Mouse (Mus musculus) stomach, embryonic 16.5 days (tissue): ENCODE data around the gene Ltbp3. TPM values are rescaled to one million over a fixed set of nuclear protein-coding genes. Genes with fewer than 3 reads are reported as not detected.

Experiments used
- ATAC-seq: fragments of 200-750 bp; cut with Nextera tagmentation; 2 replicates; pipeline ENCODE4 v1.8.0; 2017; ENCODE audit warnings: moderate number of reproducible peaks, moderate TSS enrichment; ENCODE audit not compliant: insufficient read depth, low FRiP score
- H3K27ac ChIP-seq: fragments of 300-500 bp; sonication (generic); 2 replicates; pipeline ENCODE4 v1.5.1; 2014; ENCODE audit warnings: low read length
- H3K27me3 ChIP-seq: fragments of 300-500 bp; sonication (generic); 2 replicates; pipeline ENCODE4 v1.6.1; 2014; ENCODE audit warnings: low read length, control low read depth, mixed read lengths; ENCODE audit not compliant: control insufficient read depth, insufficient read depth
- H3K36me3 ChIP-seq: fragments of 300-500 bp; sonication (generic); 2 replicates; pipeline ENCODE4 v1.6.1; 2014; ENCODE audit warnings: low read length; ENCODE audit not compliant: control insufficient read depth, insufficient read depth
- H3K4me1 ChIP-seq: fragments of 300-500 bp; sonication (generic); 2 replicates; pipeline ENCODE4 v1.6.1; 2014; ENCODE audit warnings: low read length, control low read depth, mixed read lengths; ENCODE audit not compliant: control insufficient read depth, insufficient read depth
- H3K4me2 ChIP-seq: fragments of 300-500 bp; sonication (generic); 2 replicates; pipeline ENCODE4 v1.6.1; 2014; ENCODE audit warnings: low read depth, low read length, mixed read lengths
- H3K4me3 ChIP-seq: fragments of 300-500 bp; sonication (generic); replicated peaks from 2 replicates; pipeline ENCODE4 v1.5.1; 2014; ENCODE audit warnings: mild to moderate bottlenecking, low read length
- H3K9ac ChIP-seq: fragments of 300-500 bp; sonication (generic); 2 replicates; pipeline ENCODE4 v1.6.1; 2014; ENCODE audit warnings: low read length
- H3K9me3 ChIP-seq: fragments of 300-500 bp; sonication (generic); replicated peaks from 2 replicates; pipeline ENCODE4 v1.6.1; 2016; ENCODE audit warnings: low read length, control low read depth; ENCODE audit not compliant: control insufficient read depth
- WGBS: fragments of 180-500 bp; shearing (Covaris S2); extraction: QIAGEN DNeasy Blood & Tissue Kit; methylation state at CpG from one replicate; pipeline ENCODE4 v1.1.7; 2014; 5-methylcytosine and 5-hydroxymethylcytosine counted together
- polyA plus RNA-seq: library from polyadenylated mRNA; unstranded; fragments of >200 nt; fragmentation: Nextera tagmentation; extraction: Ambion mirVana; gene quantifications from 2 replicates; pipeline ENCODE4 v1.2.1, GENCODE M21; 2015

Gene Ltbp3
- polyA plus RNA-seq, 1 experiment from 2014 or later: 24.6 TPM

- WGBS: 65% methylated on average over 7 of the region's 7 CpGs
- Histone ChIP-seq H3K9ac (no peak overlapping the region), H3K4me1 (no peaks in the 10 kb centered on the region), H3K4me2 (no peak overlapping the region), H3K36me3 (no peaks in the 10 kb centered on the region), H3K4me3 (no peak overlapping the region), H3K27ac (no peak overlapping the region), H3K9me3 (no peaks in the 10 kb centered on the region), H3K27me3 (no peaks in the 10 kb centered on the region)
- no peak for ATAC-seq
Measured at GRCm38 (mm10) chr19:5780203-5780602, 39.5 kb downstream of the Ltbp3 start.

DNA sequence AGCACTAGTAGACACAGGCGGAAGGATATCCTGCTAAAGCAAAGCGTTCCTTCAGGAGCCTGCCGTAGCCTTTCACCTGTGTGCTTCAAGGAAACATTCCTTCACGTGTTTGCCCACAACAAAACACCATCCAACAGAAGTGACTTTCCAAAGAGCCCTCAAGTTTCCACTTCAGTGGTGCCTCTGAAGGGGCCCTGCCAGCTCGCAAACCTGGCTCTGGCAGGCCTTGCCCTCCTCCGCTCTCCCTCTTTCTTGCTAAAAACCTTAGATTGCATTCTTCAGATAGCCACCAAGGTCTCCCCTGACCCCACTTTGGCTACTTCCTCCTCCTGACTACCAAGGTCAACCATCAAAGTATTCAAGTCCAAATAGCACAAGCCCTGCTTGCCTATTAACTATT lies 40.8 kb downstream of the Ltbp3 start:
- ATAC-seq: no peak
- Histone ChIP-seq H3K9ac (no peak overlapping the region), H3K9me3 (no peaks in the 10 kb centered on the region), H3K4me3 (no peak overlapping the region), H3K4me1 (no peaks in the 10 kb centered on the region), H3K36me3 (no peaks in the 10 kb centered on the region), H3K4me2 (no peak overlapping the region), H3K27ac (no peak overlapping the region), H3K27me3 (no peaks in the 10 kb centered on the region)
- 79% methylated on average over 6 of the region's 6 CpGs for WGBS

GRCm38 (mm10) chr19:5782121-5782520 lies 41.4 kb downstream of the Ltbp3 start:
- Histone ChIP-seq H3K4me1 (peaks cover 4% of the 10 kb centered on the region; the same call in 1 of the 2 replicates), H3K4me3 (no peak overlapping the region), H3K27me3 (no peaks in the 10 kb centered on the region), H3K36me3 (no peaks in the 10 kb centered on the region), H3K27ac (no peak overlapping the region), H3K4me2 (no peak overlapping the region), H3K9ac (no peak overlapping the region), H3K9me3 (no peaks in the 10 kb centered on the region)
- no peak for ATAC-seq
- WGBS: 65% methylated on average over 1 of the region's 1 CpGs

DNA sequence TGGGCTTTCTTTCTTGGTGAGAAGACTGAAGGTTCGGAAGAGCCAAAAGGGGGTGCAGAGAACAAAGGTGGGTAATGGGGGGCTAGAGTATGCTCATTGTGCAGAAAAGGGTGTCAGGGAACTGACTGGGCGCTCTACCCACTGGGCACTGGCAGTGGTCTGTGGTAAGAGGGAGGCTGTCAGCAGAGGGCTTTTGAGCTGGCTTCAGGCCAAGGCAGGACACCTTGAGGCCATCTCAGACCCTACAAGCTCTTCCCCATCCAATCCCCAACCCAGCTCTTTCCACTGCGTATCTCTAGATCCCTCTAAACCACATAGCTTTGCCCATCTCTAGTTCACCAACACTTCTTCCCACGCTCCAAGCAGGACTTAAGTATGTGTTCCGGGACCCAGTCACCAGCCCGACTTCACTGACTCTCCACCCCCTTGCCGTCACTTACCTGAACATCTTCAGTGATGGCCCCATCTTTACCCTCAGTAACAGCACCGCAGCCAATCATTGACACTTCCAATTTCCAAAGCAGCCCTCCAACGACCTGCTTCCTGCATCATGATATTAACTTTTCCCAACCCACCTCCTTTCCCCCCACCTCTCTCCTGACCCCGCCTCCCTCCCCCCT lies 44.4 kb downstream of the Ltbp3 start:
- Histone ChIP-seq H3K4me3 (no peak overlapping the region), H3K4me1 (peaks cover 6% of the 10 kb centered on the region; the same call in 1 of the 2 replicates), H3K9me3 (no peaks in the 10 kb centered on the region), H3K36me3 (no peaks in the 10 kb centered on the region), H3K9ac (no peak overlapping the region), H3K4me2 (no peak overlapping the region), H3K27ac (no peak overlapping the region), H3K27me3 (no peaks in the 10 kb centered on the region)
- WGBS: 53% methylated on average over 10 of the region's 10 CpGs
- ATAC-seq: no peak

- Histone ChIP-seq H3K9ac (no peak overlapping the region), H3K4me3 (no peak overlapping the region), H3K27ac (0 out of 2 replicates have a peak overlapping the region, but pooled peaks have one; percentile 29), H3K27me3 (no peaks in the 10 kb centered on the region), H3K9me3 (no peaks in the 10 kb centered on the region), H3K36me3 (no peaks in the 10 kb centered on the region), H3K4me1 (peaks cover 6% of the 10 kb centered on the region; the same call in 1 of the 2 replicates), H3K4me2 (no peak overlapping the region)
- peak; percentile 91 for ATAC-seq
- WGBS: 12% methylated on average over 12 of the region's 12 CpGs
Measured at GRCm38 (mm10) chr19:5786441-5787114, 45.9 kb downstream of the Ltbp3 start.

DNA sequence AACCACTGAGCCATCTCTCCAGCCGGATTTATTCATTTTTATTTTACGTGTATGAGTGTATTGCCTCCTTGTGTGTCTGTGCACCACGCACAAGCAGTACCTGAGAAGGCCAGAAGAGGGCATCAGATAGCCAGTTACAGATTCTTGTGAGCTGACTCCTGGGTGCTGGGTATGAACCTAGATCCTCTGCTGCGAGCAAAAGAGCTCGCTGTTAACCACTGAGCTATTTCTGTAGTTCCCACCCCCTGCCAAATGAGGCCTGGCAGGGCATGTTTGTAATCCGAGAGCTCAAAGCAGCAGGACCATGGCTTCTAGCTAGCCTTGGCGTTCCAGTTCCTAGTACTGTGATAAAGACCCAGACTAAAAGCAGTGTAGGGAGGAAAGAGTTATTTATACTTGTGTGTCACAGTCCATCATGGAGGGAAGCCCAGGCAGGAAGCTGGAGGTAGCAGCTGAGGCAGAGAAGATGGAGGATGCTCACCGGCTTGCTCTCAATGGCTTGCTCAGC lies 46.5 kb downstream of the Ltbp3 start:
- ATAC-seq: peak; percentile 51
- Histone ChIP-seq H3K4me2 (no peak overlapping the region), H3K9ac (no peak overlapping the region), H3K4me3 (no peak overlapping the region), H3K36me3 (no peaks in the 10 kb centered on the region), H3K9me3 (no peaks in the 10 kb centered on the region), H3K4me1 (peaks cover 6% of the 10 kb centered on the region; the same call in 1 of the 2 replicates), H3K27me3 (no peaks in the 10 kb centered on the region), H3K27ac (peak overlapping the region; percentile 33; the same call in 1 of the 2 replicates)
- WGBS: 17% methylated on average over 8 of the region's 8 CpGs

DNA sequence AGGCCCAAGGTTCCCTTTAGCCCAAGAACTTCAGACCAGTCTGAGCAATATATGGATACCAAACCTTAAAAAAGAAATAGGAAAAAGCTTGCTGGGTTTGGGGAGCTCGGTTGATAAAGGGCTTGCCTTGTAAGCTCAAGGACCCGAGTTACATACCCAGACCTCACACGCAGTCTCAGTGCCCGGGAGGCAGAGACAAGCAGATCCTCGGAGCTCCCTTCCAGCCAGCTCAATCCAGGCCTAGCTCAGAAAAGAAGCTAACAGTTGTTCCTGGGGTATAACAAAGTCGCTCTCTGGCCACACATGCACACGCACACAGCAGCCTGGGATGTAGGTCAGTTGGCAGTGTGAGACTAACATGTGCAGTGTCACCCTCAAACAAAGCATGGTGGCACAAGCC lies 47.2 kb downstream of the Ltbp3 start:
- Histone ChIP-seq H3K27me3 (no peaks in the 10 kb centered on the region), H3K27ac (no peak overlapping the region), H3K4me1 (peaks cover 6% of the 10 kb centered on the region; the same call in 1 of the 2 replicates), H3K36me3 (no peaks in the 10 kb centered on the region), H3K4me3 (no peak overlapping the region), H3K9ac (no peak overlapping the region), H3K9me3 (no peaks in the 10 kb centered on the region), H3K4me2 (no peak overlapping the region)
- 86% methylated on average over 7 of the region's 7 CpGs for WGBS
- no peak for ATAC-seq

- H3K36me3 ChIP-seq: no peaks in the 10 kb centered on the region
- no peak overlapping the region for H3K27ac ChIP-seq
- H3K4me2 ChIP-seq: no peak overlapping the region
- H3K4me1 ChIP-seq: peaks cover 6% of the 10 kb centered on the region; the same call in 1 of the 2 replicates
- H3K4me3 ChIP-seq: no peak overlapping the region
- no peak overlapping the region for H3K9ac ChIP-seq
- no peaks in the 10 kb centered on the region for H3K27me3 ChIP-seq
- H3K9me3 ChIP-seq: no peaks in the 10 kb centered on the region
- WGBS: 83% methylated on average over 7 of the region's 7 CpGs
- ATAC-seq: no peak
Measured at GRCm38 (mm10) chr19:5788620-5789019, 47.9 kb downstream of the Ltbp3 start.

DNA sequence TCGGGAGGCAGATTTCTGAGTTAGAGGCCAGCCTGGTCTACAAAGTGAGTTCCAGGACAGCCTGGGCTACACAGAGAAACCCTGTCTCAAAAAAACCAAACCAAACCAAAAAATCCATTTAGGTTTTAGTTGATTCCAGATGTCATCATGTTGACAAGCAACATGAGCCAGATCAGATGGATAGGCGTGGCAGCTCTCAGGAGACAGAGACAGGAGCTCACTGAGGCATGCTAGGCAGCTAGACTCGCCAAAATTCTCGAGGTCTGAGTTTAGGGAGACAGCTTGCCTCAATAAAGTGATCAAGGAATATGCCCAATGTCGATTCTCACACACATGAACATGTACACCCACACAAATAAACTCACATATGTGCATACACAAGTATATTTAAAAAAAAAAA lies 48.4 kb downstream of the Ltbp3 start:
- ATAC-seq: no peak

More for the DNA sequence above, 48.4 kb downstream of the Ltbp3 start:
- WGBS: 76% methylated on average over 5 of the region's 5 CpGs
- H3K4me2 ChIP-seq: no peak overlapping the region
- no peak overlapping the region for H3K27ac ChIP-seq
- H3K4me1 ChIP-seq: peaks cover 6% of the 10 kb centered on the region; the same call in 1 of the 2 replicates
- H3K9ac ChIP-seq: no peak overlapping the region
- H3K9me3 ChIP-seq: no peaks in the 10 kb centered on the region
- no peak overlapping the region for H3K4me3 ChIP-seq
- H3K36me3 ChIP-seq: no peaks in the 10 kb centered on the region
- H3K27me3 ChIP-seq: no peaks in the 10 kb centered on the region
